Mouse (Mus musculus): Measurements from ENCODE around the gene Crebl2.

Crebl2 gene

DNA sequence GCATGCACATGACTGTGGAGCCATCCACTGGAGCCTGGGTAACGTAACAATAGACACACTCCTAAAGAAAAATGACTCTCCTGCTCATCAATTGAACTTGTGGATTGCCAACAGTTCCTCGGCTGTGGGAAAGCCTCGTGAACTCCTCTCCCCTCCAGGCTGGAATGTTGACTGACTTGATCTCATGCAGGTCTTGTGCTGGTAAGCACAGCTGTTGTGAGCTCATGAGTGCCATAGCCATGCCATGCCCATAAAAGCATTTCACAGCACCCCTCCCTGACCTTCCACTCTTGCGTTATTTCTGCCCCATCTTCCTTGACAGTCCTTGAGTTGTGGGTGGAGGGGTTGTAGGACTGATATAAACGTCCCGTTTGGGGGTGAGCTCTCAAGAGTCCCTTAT, 9.5 kb upstream of the Crebl2 start:
- no peak for DNase-seq (ENCODE audit: low read depth, low spot score)

DNA sequence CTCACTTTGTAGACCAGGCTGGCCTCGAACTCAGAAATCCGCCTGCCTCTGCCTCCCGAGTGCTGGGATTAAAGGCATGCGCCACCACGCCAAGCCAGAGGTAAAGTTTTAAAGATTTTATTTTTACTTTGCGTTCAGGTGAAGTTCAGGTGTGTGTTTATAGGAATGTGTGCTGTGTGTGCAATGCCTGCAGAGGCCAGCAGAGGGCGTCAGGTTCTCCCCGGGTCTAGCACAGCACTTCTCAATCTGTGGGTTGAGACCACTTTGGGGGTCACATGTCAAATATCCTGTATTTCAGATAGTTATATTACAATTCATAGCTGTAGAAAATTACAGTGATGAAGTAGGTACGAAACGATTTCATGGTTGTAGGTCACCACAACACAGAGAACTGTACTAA, 7.1 kb upstream of the Crebl2 start:
- no peak for DNase-seq (ENCODE audit: low read depth, low spot score)

DNA sequence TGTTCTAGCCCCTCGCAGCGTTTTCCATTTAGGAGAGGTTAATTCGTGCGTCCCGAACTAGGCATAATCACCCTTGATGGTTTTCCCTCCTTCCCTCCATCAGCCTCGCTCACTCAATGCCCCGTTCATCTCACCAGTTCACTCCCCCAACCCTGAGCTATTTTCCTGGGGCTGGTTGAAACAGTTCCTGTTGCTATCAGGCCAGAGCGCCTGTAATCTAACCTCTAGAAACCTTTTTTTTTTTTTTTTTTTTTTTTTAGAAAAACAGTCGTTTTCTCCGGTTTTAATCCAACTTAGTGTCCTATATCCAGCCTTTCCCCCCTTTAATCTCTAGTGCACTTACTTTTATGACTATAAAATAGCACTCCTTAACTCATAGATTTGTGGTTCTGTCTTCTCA, 822 bp downstream of the Crebl2 start:
- DNase-seq (ENCODE audit: low read depth, low spot score), result no peak

DNA sequence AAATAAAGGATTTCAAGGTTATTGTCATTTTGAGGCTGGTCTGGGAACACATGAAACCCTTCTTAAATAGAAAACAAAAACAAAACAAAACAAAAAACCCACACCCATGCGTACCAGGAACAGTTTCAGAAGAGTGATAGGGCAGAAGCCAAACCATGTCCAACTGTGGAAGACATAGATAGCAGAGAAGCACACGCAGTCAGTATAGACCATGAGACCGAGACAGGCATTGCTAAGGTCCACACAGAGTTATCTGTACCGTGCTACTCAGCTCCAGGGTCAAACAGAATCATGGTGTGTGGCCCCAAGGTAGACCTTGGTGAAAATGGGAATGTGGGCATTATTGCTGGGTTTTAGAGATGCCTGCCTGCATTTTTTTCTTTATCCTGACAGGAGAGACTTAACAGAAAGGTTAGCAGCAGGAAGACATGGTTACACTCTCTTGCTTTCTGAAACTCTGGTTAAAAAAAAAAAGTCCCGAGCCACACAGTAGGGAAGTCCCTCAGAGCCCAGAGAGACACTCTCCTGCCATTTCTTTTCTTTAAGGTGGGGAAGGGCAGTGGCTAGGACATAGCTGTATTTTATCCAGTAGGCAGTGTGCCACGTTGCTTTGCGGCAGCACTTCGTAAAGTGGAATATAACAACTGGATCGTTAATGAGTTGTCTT, 4.8 kb downstream of the Crebl2 start:
- no peak for DNase-seq (ENCODE audit: low read depth, low spot score)

DNA sequence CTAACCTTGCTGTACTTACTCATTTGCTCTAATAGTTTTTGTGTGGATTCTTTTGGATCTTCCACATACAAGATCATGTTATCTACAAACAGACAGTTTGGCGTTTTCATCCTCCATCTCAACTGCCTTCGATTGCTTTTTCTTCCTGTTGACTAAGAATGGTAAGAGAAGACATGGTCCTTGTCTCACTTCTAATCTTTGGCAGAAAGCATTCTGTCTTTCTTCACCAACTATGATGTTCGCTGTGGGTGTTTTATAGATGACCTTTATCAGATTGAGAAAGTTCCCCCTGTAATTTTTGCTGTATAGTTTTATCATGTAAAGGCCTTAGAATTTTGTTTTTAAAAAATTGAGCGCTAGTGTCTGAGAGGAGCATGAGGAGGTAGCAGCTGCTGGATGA, 8.2 kb downstream of the Crebl2 start:
- no peak for DNase-seq (ENCODE audit: low read depth, low spot score)

DNA sequence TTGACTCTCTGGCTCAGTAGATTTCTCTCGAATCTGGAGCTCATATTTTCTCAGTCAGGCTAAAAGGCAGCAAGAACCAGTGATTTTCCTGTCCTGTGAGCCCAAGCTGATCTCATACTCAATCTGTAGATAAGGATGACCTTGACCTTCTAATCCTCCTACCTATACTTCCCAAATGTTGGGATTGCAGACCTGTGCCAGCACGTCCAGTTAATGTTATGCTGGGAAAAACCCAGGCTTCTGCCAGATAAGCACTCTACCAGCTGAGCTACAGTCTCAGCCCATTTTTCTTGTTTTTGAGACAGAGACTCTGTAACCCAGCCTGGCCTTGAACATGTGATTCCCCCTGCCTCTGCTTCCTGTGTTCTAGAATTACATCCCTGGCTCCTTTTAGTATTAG, 10.4 kb downstream of the Crebl2 start:
- DNase-seq (ENCODE audit: low read depth, low spot score), result no peak

DNA sequence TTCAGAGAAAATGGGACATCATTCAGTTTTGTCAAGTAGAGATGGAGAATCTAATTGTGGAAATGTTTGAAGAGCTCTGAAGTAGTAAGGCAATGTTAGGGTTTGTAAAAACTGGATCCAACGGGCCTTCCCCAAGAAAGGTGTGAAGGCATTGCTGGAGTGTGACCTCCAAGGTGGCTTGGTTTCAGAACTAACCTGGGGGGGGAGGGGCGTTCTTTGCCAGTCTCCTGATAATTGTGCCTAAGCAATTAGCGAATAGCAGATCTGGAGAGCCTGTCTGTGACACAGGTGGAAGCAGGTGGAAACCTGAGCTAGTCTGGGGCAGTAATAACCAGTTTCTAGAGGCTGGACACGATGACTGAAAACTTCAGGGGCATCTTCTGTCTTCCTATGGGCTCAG, 15.8 kb downstream of the Crebl2 start:
- no peak for DNase-seq (ENCODE audit: low read depth, low spot score)

DNA sequence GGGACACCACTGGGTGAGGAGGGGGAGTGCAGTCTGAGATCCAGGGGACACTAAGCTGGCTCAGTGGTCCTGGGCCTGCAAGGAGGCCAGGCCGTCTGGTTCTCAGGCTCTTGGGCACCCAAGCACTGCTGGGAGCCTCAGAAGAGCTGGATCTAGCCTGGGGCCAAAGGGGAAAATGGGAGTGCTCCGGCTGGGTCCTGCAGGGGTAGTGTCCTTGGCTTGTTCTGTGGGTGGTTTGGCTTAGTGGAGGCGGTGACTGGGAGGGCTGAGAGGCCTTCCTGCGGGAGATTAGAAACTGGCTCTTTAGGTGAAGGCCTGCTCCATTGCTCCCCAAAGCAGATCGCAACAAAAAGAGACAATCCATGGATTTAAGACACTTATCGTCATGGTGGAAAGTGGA, 16.4 kb downstream of the Crebl2 start:
- no peak for DNase-seq (ENCODE audit: low read depth, low spot score)

DNA sequence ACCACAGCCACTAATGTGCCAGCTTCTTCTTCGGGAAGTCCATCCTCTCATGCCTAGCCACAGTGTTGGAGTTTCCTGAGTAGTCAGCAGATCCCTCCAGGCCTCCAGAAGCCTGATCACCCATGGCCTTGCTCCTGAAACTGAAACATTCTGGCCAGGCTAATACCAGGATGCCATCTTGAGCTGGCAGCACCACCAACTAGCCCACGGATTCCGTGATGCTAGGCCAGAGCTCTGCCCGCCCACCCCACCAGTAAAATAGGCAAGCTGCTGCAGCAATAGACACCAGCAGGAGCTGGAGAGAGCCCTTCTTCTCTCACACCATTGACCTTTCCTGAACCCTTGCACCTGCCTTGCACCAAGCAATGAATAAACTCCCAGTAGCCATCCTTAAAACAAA, 17.6 kb downstream of the Crebl2 start:
- DNase-seq (ENCODE audit: low read depth, low spot score), result no peak

DNA sequence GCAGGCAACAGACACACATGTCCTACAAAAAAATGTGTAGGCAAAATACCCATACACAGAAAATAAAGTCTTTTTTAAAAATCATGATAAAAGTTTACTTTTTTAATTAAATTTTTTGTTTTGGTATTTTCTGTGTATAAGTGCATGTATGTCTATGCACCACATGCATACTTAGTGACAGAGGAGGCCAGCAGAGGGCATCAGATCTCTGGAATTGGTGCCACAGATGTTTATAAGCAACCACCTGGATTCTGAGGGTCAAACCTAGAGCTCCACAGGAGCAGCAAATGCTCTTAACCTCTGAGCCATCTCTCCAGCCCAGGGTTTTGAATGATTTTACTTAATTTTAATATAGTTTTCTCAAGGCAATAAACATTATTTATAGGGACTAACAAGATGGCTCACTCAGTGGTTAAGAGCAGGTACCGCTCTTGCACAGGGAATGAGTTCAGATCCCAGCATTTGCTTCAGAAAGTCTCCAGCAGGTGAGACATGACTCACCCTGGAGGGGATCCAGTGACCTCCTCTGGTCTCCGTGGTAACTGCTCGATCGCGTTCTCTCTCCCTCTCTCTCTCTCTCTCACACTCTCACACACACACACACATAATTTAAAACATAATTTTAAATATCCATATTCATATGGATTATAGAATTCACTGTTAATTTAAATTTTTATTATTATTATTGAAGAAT, 18.4 kb downstream of the Crebl2 start:
- DNase-seq (ENCODE audit: low read depth, low spot score), result no peak

DNA sequence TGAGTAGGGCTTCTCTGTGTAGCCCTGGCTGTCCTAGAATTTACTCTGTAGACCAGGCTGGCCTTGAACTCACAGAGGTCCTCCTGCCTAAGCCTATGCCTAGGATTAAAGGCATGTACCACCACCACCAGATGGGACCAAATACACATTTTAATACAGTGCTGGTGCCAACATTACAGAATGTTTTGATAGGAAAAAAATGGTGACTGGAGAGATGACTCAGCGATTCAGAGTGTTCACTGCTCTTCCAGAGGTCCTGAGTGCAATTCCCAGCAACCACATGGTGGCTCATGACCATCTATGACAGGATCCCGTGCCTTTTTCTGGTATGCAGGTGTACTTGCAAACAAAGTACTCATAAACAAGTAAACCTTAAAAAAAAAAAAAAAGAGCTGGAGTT, 19.5 kb downstream of the Crebl2 start:
- DNase-seq (ENCODE audit: low read depth, low spot score), result no peak

DNA sequence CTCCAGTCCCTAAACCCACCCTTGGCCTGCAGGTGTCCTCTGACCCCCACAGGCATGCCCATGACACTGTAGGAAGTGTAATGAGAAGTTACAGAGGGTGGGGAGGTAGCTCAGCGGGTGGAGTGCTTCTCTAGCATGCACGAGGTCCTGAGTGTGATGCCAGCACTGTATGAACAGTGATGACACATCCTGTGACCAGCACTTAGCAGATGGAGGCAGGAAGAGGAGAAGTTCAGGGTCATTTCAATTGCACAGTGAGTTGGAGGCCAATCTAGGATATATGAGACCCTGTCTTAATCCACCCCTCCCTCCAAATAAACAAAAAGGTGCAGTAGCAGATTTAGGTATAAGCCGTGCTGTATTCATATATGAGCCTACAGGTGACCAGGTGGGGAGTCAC, 20.0 kb downstream of the Crebl2 start:
- DNase-seq (ENCODE audit: low read depth, low spot score), result no peak

DNA sequence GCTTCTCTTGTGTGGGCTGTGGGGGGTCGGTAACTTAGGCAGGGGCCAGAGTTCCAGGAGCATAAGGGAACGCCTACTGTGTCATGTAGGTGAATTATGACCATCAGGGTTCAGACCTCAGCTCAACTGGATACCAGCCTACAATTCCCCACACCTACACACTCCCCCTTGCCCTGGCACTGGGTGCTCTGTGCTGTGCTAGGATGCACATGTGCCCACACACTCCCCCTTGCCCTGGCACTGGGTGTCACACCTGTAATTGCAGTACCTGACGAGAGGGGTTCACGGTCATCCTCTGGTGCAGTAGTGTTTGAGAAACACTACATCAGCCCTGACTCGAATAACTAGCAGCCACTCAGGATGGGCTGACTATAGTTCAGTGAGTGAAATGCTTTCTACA, 24.8 kb downstream of the Crebl2 start:
- DNase-seq (ENCODE audit: low read depth, low spot score), result no peak

DNA sequence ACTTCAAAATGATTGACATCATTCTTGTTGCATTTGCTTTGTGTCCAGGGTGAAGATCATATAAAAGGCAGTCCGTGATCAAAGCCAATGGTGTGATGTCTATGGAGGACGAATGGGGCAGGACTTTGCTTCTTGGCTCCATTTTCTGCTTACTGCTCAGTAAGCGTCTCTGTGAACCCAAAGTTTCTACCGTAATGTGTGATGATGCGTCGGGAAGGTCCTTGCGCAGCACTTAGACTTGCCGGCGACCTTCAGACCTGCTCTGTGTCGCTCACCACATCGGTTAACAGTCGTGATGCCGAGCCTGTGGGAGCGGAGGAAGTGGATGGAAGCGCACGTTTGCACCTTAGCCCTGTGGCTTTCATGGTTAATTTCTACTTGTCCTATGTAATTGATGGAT, 26.0 kb downstream of the Crebl2 start:
- DNase-seq (ENCODE audit: low read depth, low spot score), result no peak

DNA sequence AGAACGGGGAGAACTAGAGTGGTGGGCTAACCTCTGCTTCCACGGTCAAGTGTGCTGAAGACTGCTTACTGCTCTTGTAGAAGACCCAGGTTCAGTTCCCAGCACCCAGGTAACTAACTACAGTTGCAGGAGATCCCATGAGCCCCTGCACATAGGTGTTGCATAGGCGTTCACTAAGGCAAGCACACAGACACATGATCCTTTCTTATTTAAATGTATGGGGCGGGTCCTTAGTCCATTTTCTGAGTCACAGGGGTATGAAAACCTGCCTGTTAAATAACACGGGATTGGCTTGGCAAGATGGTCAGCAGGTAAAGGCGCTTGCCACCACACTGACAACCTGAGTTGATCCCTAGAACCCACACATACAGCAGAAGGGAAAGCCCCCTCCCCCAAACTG, 29.1 kb downstream of the Crebl2 start:
- DNase-seq (ENCODE audit: low read depth, low spot score), result no peak

DNA sequence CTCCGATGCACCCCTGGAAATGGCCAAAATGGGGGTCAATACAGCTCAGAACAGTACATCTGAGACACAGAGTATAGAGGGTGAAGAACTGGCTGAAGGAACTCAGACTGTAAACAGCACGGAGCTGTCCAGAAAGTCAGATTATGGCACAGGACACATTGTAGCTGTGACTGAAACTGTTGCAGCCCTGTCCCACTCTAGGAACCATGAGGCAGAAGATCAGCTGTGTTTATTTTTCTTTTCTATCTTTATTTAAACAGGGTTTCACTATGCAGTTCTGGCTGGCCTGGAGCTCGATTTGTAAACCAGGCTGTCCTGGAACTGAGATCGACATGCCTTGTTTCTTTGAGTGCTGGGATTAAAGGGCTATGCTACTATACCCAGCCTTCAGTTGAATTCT, 30.3 kb downstream of the Crebl2 start:
- no peak for DNase-seq (ENCODE audit: low read depth, low spot score)

DNA sequence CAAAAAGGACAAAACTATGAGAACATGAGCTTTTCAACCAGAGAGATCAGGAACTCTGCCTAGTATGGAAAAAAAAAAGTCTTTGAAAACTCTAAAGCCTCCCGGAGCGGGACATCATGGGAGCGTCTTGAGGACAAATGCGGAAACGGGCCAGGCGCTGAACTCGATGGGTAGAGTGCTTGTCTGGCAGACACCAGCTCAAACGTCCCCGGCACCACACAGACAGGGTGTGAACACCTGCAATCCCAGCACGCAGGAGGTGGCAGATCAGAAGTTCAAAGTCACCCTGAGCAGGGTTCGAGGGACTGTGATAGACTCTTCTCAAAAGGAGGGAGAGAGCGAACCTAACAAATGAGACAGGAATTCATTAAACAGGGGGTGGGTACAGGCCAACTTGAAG, 31.4 kb downstream of the Crebl2 start:
- no peak for DNase-seq (ENCODE audit: low read depth, low spot score)

DNA sequence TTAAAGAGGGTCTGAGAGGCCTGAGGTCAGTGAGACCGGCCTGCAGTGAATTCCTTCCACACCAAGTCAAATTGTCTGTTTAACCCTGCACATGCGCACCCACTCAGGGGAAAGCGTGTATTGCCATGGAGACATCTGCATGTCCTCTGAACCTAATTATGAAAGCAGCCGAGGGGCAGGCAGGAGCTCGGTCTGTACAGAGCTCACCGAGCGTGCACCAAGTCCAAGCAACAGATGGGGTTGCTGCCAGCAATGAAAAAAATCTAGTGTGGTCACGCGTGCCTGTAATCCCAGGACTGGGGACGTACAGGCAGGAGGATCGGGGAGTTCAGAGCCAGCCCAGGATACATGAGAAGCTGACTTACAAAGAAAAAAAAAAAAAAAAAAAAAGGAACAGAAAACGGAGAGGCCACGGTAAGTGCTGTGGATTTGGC, 32.7 kb downstream of the Crebl2 start:
- peak; percentile 45 for DNase-seq (ENCODE audit: low read depth, low spot score)

DNA sequence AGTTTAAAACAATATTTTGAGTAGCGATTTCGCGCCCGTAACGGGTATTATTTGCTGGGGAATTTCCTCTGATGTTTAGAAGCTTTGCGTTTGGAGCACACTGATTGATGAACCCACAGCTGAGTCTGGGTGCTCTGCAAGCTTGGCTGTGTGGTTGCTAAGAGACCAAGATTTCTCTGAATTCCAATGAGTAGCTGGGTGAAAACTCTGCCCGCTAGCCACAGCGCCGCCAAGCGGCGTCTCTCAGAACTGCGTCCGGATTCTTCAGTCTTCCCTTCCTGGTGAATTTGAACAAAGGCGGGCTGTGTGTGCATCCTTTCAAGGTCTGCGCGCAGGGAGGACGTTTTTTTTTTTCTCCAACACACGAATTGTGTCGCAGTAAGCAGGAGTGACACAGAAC, 33.2 kb downstream of the Crebl2 start:
- peak; percentile 90 for DNase-seq (ENCODE audit: low read depth, low spot score)

DNA sequence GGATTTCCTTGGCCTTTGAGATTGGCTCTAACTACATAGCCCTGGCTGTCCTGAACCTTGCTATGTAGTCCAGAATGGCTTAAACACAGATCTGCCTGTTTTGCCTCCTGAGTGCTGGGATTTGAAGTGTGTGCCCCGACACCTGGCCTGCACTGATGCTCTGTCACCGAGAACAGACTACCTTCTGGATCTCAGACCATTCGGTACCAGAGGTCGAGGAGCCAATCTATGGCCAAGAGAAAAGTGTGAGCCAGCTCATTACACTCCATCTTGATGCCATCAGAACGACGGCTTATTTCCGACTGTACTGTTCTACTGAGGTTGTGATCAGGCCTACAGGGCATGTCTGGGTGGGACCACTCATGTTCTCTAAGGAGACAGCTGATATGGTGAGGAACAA, 36.2 kb downstream of the Crebl2 start:
- no peak for DNase-seq (ENCODE audit: low read depth, low spot score)

DNA sequence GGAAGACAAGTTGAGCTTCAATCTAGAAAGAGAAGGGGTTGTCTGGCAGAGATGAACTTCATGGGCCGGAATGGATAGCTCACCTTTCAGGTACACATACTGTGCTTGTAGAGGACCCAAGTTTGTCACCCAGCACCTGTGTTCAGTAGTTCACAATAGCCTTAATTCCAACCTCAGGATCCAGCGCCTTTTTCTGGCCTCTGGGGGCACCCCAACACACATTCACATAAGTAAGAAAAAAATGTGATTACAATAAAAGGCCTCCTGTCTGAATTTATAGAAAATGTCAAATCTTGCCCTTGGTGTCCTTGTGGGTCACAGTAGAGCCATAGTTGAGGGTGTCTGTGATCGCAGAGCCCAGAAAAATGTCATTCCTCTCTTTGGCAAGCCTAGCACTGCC, 37.4 kb downstream of the Crebl2 start:
- DNase-seq (ENCODE audit: low read depth, low spot score), result no peak

DNA sequence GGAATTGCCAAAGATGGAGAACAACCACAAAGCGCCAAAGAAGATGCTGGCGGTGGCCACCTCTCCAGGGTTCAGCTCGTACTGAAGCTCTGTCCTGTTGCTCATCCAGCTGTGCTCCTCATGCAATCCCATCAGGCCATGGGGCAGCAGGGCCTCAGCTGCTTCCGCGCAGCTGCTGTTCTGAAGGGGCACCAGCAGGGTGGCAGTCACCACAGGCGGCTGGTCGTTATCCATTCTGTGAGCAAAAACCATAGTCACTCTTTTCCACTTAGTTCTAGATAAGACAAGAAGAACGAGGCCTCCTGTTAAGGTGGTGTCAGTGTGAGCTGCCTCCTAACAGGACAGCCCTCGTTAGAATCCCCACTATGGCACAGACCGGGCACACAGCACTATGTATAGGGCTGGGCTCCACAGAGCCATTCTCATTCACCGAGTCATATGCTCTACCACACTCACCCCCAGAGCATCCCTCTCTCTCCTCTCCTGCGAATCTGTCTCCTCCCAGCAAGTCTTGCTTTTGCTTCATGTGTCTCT, 40.3 kb downstream of the Crebl2 start:
- DNase-seq (ENCODE audit: low read depth, low spot score), result no peak

DNA sequence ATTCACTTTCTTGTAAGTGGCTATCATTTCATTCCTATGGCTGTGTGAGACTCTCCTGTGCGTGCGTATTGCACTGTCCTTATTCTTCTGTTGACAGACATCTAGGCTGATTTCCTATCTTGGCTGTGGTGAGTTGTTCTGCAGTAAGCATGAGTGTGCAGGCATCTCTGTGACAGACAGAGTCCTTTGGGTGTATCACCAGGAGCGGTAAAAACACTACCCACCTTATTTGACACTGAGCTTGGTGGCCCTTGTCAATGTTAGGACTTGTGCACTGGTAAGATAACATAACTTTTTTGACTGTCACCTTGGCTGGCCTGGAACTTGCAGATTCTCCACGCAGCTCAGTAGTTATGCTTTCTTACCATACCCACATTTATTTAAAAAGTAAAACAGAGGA, 40.9 kb downstream of the Crebl2 start:
- DNase-seq (ENCODE audit: low read depth, low spot score), result no peak

DNA sequence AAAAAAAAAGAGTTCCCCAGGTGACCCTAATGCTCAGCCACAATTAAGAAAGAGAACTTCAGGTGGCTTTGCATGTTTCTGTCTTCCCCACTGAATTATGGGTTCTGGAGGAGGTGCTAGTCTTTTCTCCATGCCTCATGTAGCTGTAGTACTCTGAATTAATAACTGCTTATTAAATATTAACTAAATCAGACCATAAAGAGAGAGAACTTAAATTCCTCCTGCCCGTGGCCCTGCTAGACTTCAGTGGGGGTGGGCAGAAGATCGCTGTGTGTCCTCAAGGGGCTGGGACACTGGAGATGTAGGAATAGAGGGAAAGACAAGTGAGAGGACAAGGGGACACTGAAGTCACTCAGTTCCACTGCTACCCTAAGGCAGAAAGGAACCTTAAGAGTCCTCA, 42.3 kb downstream of the Crebl2 start:
- no peak for DNase-seq (ENCODE audit: low read depth, low spot score)

Measured in embryo, embryonic 11.5 days (tissue).